17 mouse cellular contexts compared by ENCODE assay signal in the genomic region with DNA sequence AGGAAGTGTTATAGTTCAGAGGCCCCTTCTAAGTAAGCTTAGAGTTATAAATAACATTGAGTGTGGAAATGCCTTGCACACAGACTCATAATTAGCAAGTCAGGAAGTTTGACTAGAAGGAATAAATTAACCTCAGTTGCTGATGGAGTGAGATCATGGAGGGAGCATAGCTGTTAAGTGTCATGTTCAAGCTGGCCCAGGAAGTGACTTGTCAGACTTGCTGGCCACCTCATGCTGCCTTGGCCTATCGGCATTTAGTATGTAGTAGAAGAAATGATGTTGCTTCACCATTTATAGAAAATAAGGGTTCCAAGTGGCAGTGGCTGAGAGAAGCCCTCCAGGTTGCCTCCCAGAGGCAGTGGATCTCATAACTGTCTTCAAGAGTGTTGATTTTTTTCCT. TPM values are rescaled to one million over a fixed set of nuclear protein-coding genes. Genes with fewer than 3 reads are reported as not detected.
A peak's percentile ranks its signal among the peaks of the same experiment; 100 is the strongest.
DNase-seq lines count a peak whose midpoint lies in the region; ATAC-seq and TF ChIP-seq lines count a peak whose summit lies in the region.
"Had no signal": no experiment of that assay in that cellular context is flagged by ENCODE, and none has a peak within 500 bp of the region (broad histone marks: within the 10 kb centered on the region; RNA-seq: fewer than 3 reads in every experiment).

No protein-coding gene starts in this region.

- H3K9me3 ChIP-seq in heart, postnatal 0 days (replicated peaks; ENCODE audit: control insufficient read depth, low read length): no peaks in the 10 kb centered on the region
- H3K9me3 ChIP-seq in lung, embryonic 14.5 days (ENCODE audit: low read depth, low read length): no peaks in the 10 kb centered on the region
- H3K9me3 ChIP-seq: G1E; heart, embryonic 10.5 days; hindbrain, embryonic 12.5 days; intestine, embryonic 15.5 days had no signal

- WGBS in heart, postnatal 0 days: 50% methylated on average over 1 of the region's 1 CpGs
- 36% methylated on average over 1 of the region's 1 CpGs for WGBS in lung, embryonic 14.5 days

- H3K4me2 ChIP-seq in heart, postnatal 0 days (ENCODE audit: low read depth, low read length): no peak overlapping the region
- H3K4me2 ChIP-seq in lung, embryonic 14.5 days: no peak overlapping the region
- H3K4me2 ChIP-seq: hindbrain, embryonic 12.5 days; intestine, embryonic 15.5 days; liver, embryonic 11.5 days had no signal

- peak overlapping the region; percentile 73; the same call in 1 of the 2 replicates for H3K27ac ChIP-seq in heart, postnatal 0 days (ENCODE audit: low read depth)
- H3K27ac ChIP-seq in lung, embryonic 14.5 days (ENCODE audit: low read depth): no peak overlapping the region
- peak overlapping the region; percentile 69; the same call in 1 of the 2 replicates for H3K27ac ChIP-seq in embryonic fibroblast, embryonic 13.5 days (ENCODE audit: insufficient read depth, low read length)
- H3K27ac ChIP-seq: heart, embryonic 10.5 days; hindbrain, embryonic 12.5 days; intestine, embryonic 15.5 days had no signal

- peaks cover 46% of the 10 kb centered on the region for H3K4me1 ChIP-seq in heart, postnatal 0 days (ENCODE audit: control insufficient read depth, insufficient read depth)
- H3K4me1 ChIP-seq in lung, embryonic 14.5 days (ENCODE audit: insufficient read depth): peaks cover 18% of the 10 kb centered on the region; the same call in 1 of the 2 replicates
- peaks cover 27% of the 10 kb centered on the region for H3K4me1 ChIP-seq in embryonic fibroblast, embryonic 13.5 days (ENCODE audit: control insufficient read depth, insufficient read depth, low read length)

- H3K36me3 ChIP-seq in heart, postnatal 0 days (replicated peaks; ENCODE audit: control insufficient read depth, insufficient read depth, low read length): 0 out of 2 replicates have a peak, but pooled peaks cover 3% of the 10 kb centered on the region
- H3K36me3 ChIP-seq in lung, embryonic 14.5 days (ENCODE audit: insufficient read depth): no peaks in the 10 kb centered on the region
- H3K36me3 ChIP-seq: heart, embryonic 10.5 days; hindbrain, embryonic 12.5 days; intestine, embryonic 15.5 days had no signal

- TF ChIP-seq POLR2A in embryonic fibroblast, embryonic 13.5 days (IDR thresholded peaks at IDR 0.05; ENCODE audit: low read depth, low read length): no peak

- TF ChIP-seq EP300 in heart, postnatal 0 days (IDR thresholded peaks at IDR 0.05; ENCODE audit: low read depth): no peak

- peak; percentile 23; the same call in 1 of the 2 replicates for ATAC-seq in heart, postnatal 0 days (ENCODE audit: insufficient read depth, low read depth)
- no peak for ATAC-seq in lung, embryonic 14.5 days (ENCODE audit: insufficient read depth)
- ATAC-seq: CD4-positive, CD25-positive, alpha-beta regulatory T cell, adult 4 months; forebrain, embryonic 16.5 days; intestine, embryonic 15.5 days had no signal

- no peak for DNase-seq in heart, postnatal 0 days (ENCODE audit: low spot score)
- DNase-seq in heart, adult 18-20 months: no peak
- DNase-seq in lung, embryonic 14.5 days: peak; percentile 61
- DNase-seq in lung, postnatal 25 days (ENCODE audit: low spot score): no peak
- peak; percentile 32 for DNase-seq in lung, postnatal 36 days
- no peak for DNase-seq in cerebellum, postnatal 14 days
- DNase-seq: cerebellum, adult 9-11 months; kidney, postnatal 14 days; thymus, postnatal 4 days had no signal

- no peak overlapping the region for H3K4me3 ChIP-seq in heart, postnatal 0 days (ENCODE audit: low read depth, low read length)
- no peak overlapping the region for H3K4me3 ChIP-seq in lung, embryonic 14.5 days (ENCODE audit: low read depth, low read length)
- H3K4me3 ChIP-seq in embryonic fibroblast, embryonic 13.5 days (ENCODE audit: insufficient read depth, low read length): no peak overlapping the region
- H3K4me3 ChIP-seq: heart, embryonic 10.5 days; hindbrain, embryonic 12.5 days; intestine, embryonic 15.5 days had no signal

- no peaks in the 10 kb centered on the region for H3K27me3 ChIP-seq in heart, postnatal 0 days (ENCODE audit: control insufficient read depth, insufficient read depth, low read length)
- H3K27me3 ChIP-seq in lung, embryonic 14.5 days (ENCODE audit: insufficient read depth, low read length): no peaks in the 10 kb centered on the region
- H3K27me3 ChIP-seq: hindbrain, embryonic 12.5 days; intestine, embryonic 15.5 days had no signal

- no peak overlapping the region for H3K9ac ChIP-seq in heart, postnatal 0 days (replicated peaks; ENCODE audit: low read depth, low read length)
- no peak overlapping the region for H3K9ac ChIP-seq in lung, embryonic 14.5 days
- H3K9ac ChIP-seq: hindbrain, embryonic 12.5 days; intestine, embryonic 15.5 days had no signal

- no peak for TF ChIP-seq CTCF in heart, postnatal 0 days (IDR thresholded peaks at IDR 0.05; ENCODE audit: low read depth)
- TF ChIP-seq CTCF in lung, embryonic 14.5 days (IDR thresholded peaks at IDR 0.05; ENCODE audit: low read depth): no peak
- TF ChIP-seq CTCF in embryonic fibroblast, embryonic 13.5 days (IDR thresholded peaks at IDR 0.05; ENCODE audit: borderline replicate concordance, insufficient read depth, low read length): no peak

RNA-seq across cellular contexts. Expression of a gene that starts 20.4 kb away (rescaled TPM):
- total RNA-seq in heart, postnatal 0 days (2014; rRNA removed; ENCODE audit: low replicate concordance): 35.3 and 49.3 TPM in 2 replicates
- polyA plus RNA-seq in heart, postnatal 0 days (2015; fragmentation: Nextera tagmentation; extraction: Ambion mirVana): 12.2 and 13.1 TPM in 2 replicates
- total RNA-seq in heart, adult 18-20 months (2021): 10 to 100 TPM; 67.9 to 69.1 TPM
- polyA plus RNA-seq in lung, embryonic 14.5 days (2014; fragmentation: Nextera tagmentation; extraction: Ambion mirVana): 14.1 and 15.7 TPM in 2 replicates
- polyA plus RNA-seq in embryonic fibroblast, embryonic 13.5 days (2011; ENCODE audit: insufficient read length, low read depth, missing spikeins): 37.7 and 41.1 TPM in 2 replicates

RNA-seq across cellular contexts. Expression of a gene that starts 20.6 kb away (rescaled TPM):
- total RNA-seq in heart, postnatal 0 days (2014; rRNA removed; ENCODE audit: low replicate concordance): 41.0 and 50.3 TPM in 2 replicates
- 83.6 and 92.8 TPM in 2 replicates for polyA plus RNA-seq in heart, postnatal 0 days (2015; fragmentation: Nextera tagmentation; extraction: Ambion mirVana)
- 10 to 100 TPM; 52.3 to 58.0 TPM for total RNA-seq in heart, adult 18-20 months (2021)
- polyA plus RNA-seq in lung, embryonic 14.5 days (2014; fragmentation: Nextera tagmentation; extraction: Ambion mirVana): 179 and 184 TPM in 2 replicates
- 179 and 182 TPM in 2 replicates for polyA plus RNA-seq in embryonic fibroblast, embryonic 13.5 days (2011; ENCODE audit: insufficient read length, low read depth, missing spikeins)

Comparison
In these comparisons a context has a peak if more than half of its experiments do, and no peak if none do; other contexts are left out.
1. DNase-seq: peak in lung, embryonic 14.5 days (single experiment) and lung, postnatal 36 days (single experiment); none in heart, postnatal 0 days (single experiment), heart, adult 18-20 months (0 of 2), lung, postnatal 25 days (single experiment) and cerebellum, postnatal 14 days (0 of 2).